Mouse (Mus musculus) midbrain, embryonic 11.5 days (tissue): Measurements from ENCODE around the gene Rfx1. TPM values are rescaled to one million over a fixed set of nuclear protein-coding genes. Genes with fewer than 3 reads are reported as not detected.
A peak's percentile ranks its signal among the peaks of the same experiment; 100 is the strongest.

Experiments used
- ATAC-seq: fragments of 200-750 bp; cut with Nextera tagmentation; 2 replicates; pipeline ENCODE4 v1.8.0; 2017; ENCODE audit warnings: moderate TSS enrichment, moderate library complexity; ENCODE audit not compliant: low FRiP score
- DNase-seq: peaks from one replicate; pipeline ENCODE4 v3.0.0; 2015; ENCODE audit warnings: low spot score; ENCODE audit errors: missing footprints
- H3K27ac ChIP-seq: fragments of 300-500 bp; sonication (generic); 2 replicates; pipeline ENCODE4 v1.5.1; 2014; ENCODE audit warnings: low read depth, low read length
- H3K27me3 ChIP-seq: fragments of 300-500 bp; sonication (generic); 2 replicates; pipeline ENCODE4 v1.6.1; 2014; ENCODE audit warnings: mild to moderate bottlenecking, low read length, moderate library complexity, mixed read lengths; ENCODE audit not compliant: control insufficient read depth, insufficient read depth
- H3K36me3 ChIP-seq: fragments of 300-500 bp; sonication (generic); 2 replicates; pipeline ENCODE4 v1.6.1; 2014; ENCODE audit warnings: mild to moderate bottlenecking, low read length, moderate library complexity, mixed read lengths; ENCODE audit not compliant: control insufficient read depth, insufficient read depth
- H3K4me1 ChIP-seq: fragments of 300-500 bp; sonication (generic); 2 replicates; pipeline ENCODE4 v1.6.1; 2014; ENCODE audit warnings: low read length; ENCODE audit not compliant: control insufficient read depth, insufficient read depth
- H3K4me2 ChIP-seq: fragments of 300-500 bp; sonication (generic); 2 replicates; pipeline ENCODE4 v1.6.1; 2014; ENCODE audit warnings: mild to moderate bottlenecking, moderate library complexity
- H3K4me3 ChIP-seq: fragments of 300-500 bp; sonication (generic); 2 replicates; pipeline ENCODE4 v1.5.1; 2014; ENCODE audit warnings: low read depth, low read length
- H3K9ac ChIP-seq: fragments of 300-500 bp; sonication (generic); 2 replicates; pipeline ENCODE4 v1.6.1; 2014; ENCODE audit warnings: low read length
- H3K9me3 ChIP-seq: fragments of 300-500 bp; sonication (generic); 2 replicates; pipeline ENCODE4 v1.6.1; 2016; ENCODE audit warnings: low read length; ENCODE audit not compliant: control insufficient read depth
- WGBS: fragments of 180-500 bp; shearing (Covaris S2); extraction: QIAGEN DNeasy Blood & Tissue Kit; methylation state at CpG from one replicate; pipeline ENCODE4 v1.1.7; 2014; 5-methylcytosine and 5-hydroxymethylcytosine counted together
- polyA plus RNA-seq: library from polyadenylated mRNA; unstranded; fragments of >200 nt; fragmentation: Nextera tagmentation; extraction: Ambion mirVana; gene quantifications from 2 replicates; pipeline ENCODE4 v1.2.1, GENCODE M21; 2014

The Rfx1 gene
- polyA plus RNA-seq, 1 experiment from 2014 or later: 7.8 TPM

- Histone ChIP-seq H3K27me3 (peaks cover 28% of the 10 kb centered on the region), H3K36me3 (no peaks in the 10 kb centered on the region), H3K4me2 (no peak overlapping the region), H3K9me3 (no peaks in the 10 kb centered on the region), H3K4me3 (no peak overlapping the region), H3K27ac (no peak overlapping the region), H3K4me1 (peaks cover 3% of the 10 kb centered on the region; the same call in 1 of the 2 replicates), H3K9ac (no peak overlapping the region)
- no peak for DNase-seq
- 90% methylated on average over 5 of the region's 5 CpGs for WGBS
- ATAC-seq: no peak
Observed at GRCm38 (mm10) chr8:84029272-84029671, 37.4 kb upstream of the Rfx1 start.

- Histone ChIP-seq H3K36me3 (no peaks in the 10 kb centered on the region), H3K4me1 (no peaks in the 10 kb centered on the region), H3K4me3 (no peak overlapping the region), H3K27ac (no peak overlapping the region), H3K9me3 (no peaks in the 10 kb centered on the region), H3K9ac (no peak overlapping the region), H3K4me2 (no peak overlapping the region), H3K27me3 (peaks cover 8% of the 10 kb centered on the region)
- DNase-seq (no peak), ATAC-seq (no peak)
- WGBS: 80% methylated on average over 4 of the region's 4 CpGs
Observed at GRCm38 (mm10) chr8:84032777-84033176, 33.9 kb upstream of the Rfx1 start.

- Histone ChIP-seq H3K36me3 (no peaks in the 10 kb centered on the region), H3K4me1 (0 out of 2 replicates have a peak, but pooled peaks cover 4% of the 10 kb centered on the region), H3K9me3 (no peaks in the 10 kb centered on the region), H3K27me3 (peaks cover 17% of the 10 kb centered on the region), H3K4me2 (no peak overlapping the region), H3K4me3 (no peak overlapping the region), H3K27ac (no peak overlapping the region), H3K9ac (no peak overlapping the region)
- DNase-seq: no peak
- ATAC-seq: no peak
- 82% methylated on average over 5 of the region's 5 CpGs for WGBS
Observed at GRCm38 (mm10) chr8:84038015-84038414, 28.6 kb upstream of the Rfx1 start.

- peaks cover 28% of the 10 kb centered on the region for H3K27me3 ChIP-seq
- H3K36me3 ChIP-seq: no peaks in the 10 kb centered on the region
- H3K9me3 ChIP-seq: no peaks in the 10 kb centered on the region
- DNase-seq (peak; percentile 98), ATAC-seq (peak; percentile 13; the same call in 1 of the 2 replicates)
- no peak overlapping the region for H3K4me3 ChIP-seq
- no peak overlapping the region for H3K27ac ChIP-seq
- 11% methylated on average over 5 of the region's 5 CpGs for WGBS
- 0 out of 2 replicates have a peak, but pooled peaks cover 4% of the 10 kb centered on the region for H3K4me1 ChIP-seq
- no peak overlapping the region for H3K9ac ChIP-seq
- no peak overlapping the region for H3K4me2 ChIP-seq
Observed at GRCm38 (mm10) chr8:84039050-84039449, 27.6 kb upstream of the Rfx1 start.

GRCm38 (mm10) chr8:84042066-84042947, 24.3 kb upstream of the Rfx1 start, which contains the start of gene Il27ra:
Gene Il27ra, minus strand, starts transcription at chr8:84042589.
- peak within 1 kb of the TSS; percentile 60 for H3K4me2 ChIP-seq
- DNase-seq (peak; percentile 94), ATAC-seq (peak; percentile 81)
- H3K27ac ChIP-seq: no peak within 1 kb of the TSS
- H3K4me3 ChIP-seq: peak within 1 kb of the TSS; percentile 24
- H3K4me1 ChIP-seq: peaks cover 4% of the 10 kb centered on the region; the same call in 1 of the 2 replicates
- H3K9me3 ChIP-seq: no peaks in the 10 kb centered on the region; the same call in 1 of the 2 replicates
- no peaks in the 10 kb centered on the region for H3K36me3 ChIP-seq
- H3K27me3 ChIP-seq: peaks cover 42% of the 10 kb centered on the region
- 4% methylated on average over 40 of the region's 40 CpGs for WGBS
- H3K9ac ChIP-seq: peak within 1 kb of the TSS; percentile 32; the same call in 1 of the 2 replicates

GRCm38 (mm10) chr8:84042948-84043342, 23.7 kb upstream of the Rfx1 start:
- 32% methylated on average over 12 of the region's 12 CpGs for WGBS
- DNase-seq: no peak
- Histone ChIP-seq H3K4me3 (no peak overlapping the region), H3K4me2 (no peak overlapping the region), H3K27ac (no peak overlapping the region), H3K27me3 (peaks cover 42% of the 10 kb centered on the region), H3K9ac (no peak overlapping the region), H3K36me3 (no peaks in the 10 kb centered on the region), H3K9me3 (no peaks in the 10 kb centered on the region; the same call in 1 of the 2 replicates), H3K4me1 (peaks cover 4% of the 10 kb centered on the region; the same call in 1 of the 2 replicates)
- ATAC-seq: 0 out of 2 replicates have a peak, but pooled peaks have one; percentile 28

- Histone ChIP-seq H3K9me3 (no peaks in the 10 kb centered on the region; the same call in 1 of the 2 replicates), H3K9ac (no peak overlapping the region), H3K4me2 (no peak overlapping the region), H3K4me1 (peaks cover 4% of the 10 kb centered on the region; the same call in 1 of the 2 replicates), H3K27me3 (peaks cover 42% of the 10 kb centered on the region), H3K27ac (no peak overlapping the region), H3K36me3 (no peaks in the 10 kb centered on the region), H3K4me3 (no peak overlapping the region)
- DNase-seq (no peak), ATAC-seq (no peak)
- WGBS: 6% methylated on average over 7 of the region's 7 CpGs
Observed at GRCm38 (mm10) chr8:84044103-84044502, 22.5 kb upstream of the Rfx1 start.

GRCm38 (mm10) chr8:84044900-84045299, 21.7 kb upstream of the Rfx1 start, which contains the start of gene Rln3:
Gene Rln3, minus strand, starts transcription at chr8:84045000.
- DNase-seq (no peak), ATAC-seq (no peak)
- Histone ChIP-seq H3K36me3 (no peaks in the 10 kb centered on the region), H3K4me3 (no peak within 1 kb of the TSS), H3K27me3 (peaks cover 40% of the 10 kb centered on the region), H3K27ac (no peak within 1 kb of the TSS), H3K4me1 (peaks cover 4% of the 10 kb centered on the region; the same call in 1 of the 2 replicates), H3K9ac (no peak within 1 kb of the TSS), H3K4me2 (peak within 1 kb of the TSS; percentile 24; the same call in 1 of the 2 replicates), H3K9me3 (no peaks in the 10 kb centered on the region; the same call in 1 of the 2 replicates)
- WGBS: 8% methylated on average over 9 of the region's 9 CpGs

- no peak for ATAC-seq
- H3K27me3 ChIP-seq: peaks cover 37% of the 10 kb centered on the region
- no peak overlapping the region for H3K4me3 ChIP-seq
- H3K36me3 ChIP-seq: no peaks in the 10 kb centered on the region
- 77% methylated on average over 3 of the region's 3 CpGs for WGBS
- peaks cover 4% of the 10 kb centered on the region; the same call in 1 of the 2 replicates for H3K4me1 ChIP-seq
- no peaks in the 10 kb centered on the region; the same call in 1 of the 2 replicates for H3K9me3 ChIP-seq
- H3K27ac ChIP-seq: no peak overlapping the region
- H3K9ac ChIP-seq: no peak overlapping the region
- no peak for DNase-seq
- no peak overlapping the region for H3K4me2 ChIP-seq
Observed at GRCm38 (mm10) chr8:84046505-84046904, 20.1 kb upstream of the Rfx1 start.
